Mouse (Mus musculus): ENCODE results near the gene Hps4. TPM values are rescaled to one million over a fixed set of nuclear protein-coding genes. Genes with fewer than 3 reads are reported as not detected.

The Hps4 gene
- polyA plus RNA-seq, 1 experiment from 2014 or later = 43.5 TPM

GRCm38 (mm10) chr5:112325546-112326445, 17.1 kb upstream of the Hps4 start, which contains the start of gene Tfip11:
Tfip11 (plus strand) TSS chr5:112326358.
- ATAC-seq = peak; percentile 94
- WGBS = 10% methylated on average over 48 of the region's 48 CpGs
- peak within 1 kb of the TSS; percentile 89 for H3K4me2 ChIP-seq (replicated peaks)
- peaks cover 26% of the 10 kb centered on the region for H3K4me1 ChIP-seq (replicated peaks)
- H3K27me3 ChIP-seq = peaks cover 4% of the 10 kb centered on the region; the same call in 1 of the 2 replicates
- H3K27ac ChIP-seq = peak within 1 kb of the TSS; percentile 88
- H3K4me3 ChIP-seq (replicated peaks) = peak within 1 kb of the TSS; percentile 97
- H3K9me3 ChIP-seq = no peaks in the 10 kb centered on the region
- H3K9ac ChIP-seq (replicated peaks) = peak within 1 kb of the TSS; percentile 85
- peaks cover 33% of the 10 kb centered on the region for H3K36me3 ChIP-seq

- Histone ChIP-seq H3K4me3 (replicated peaks) (peak overlapping the region; percentile 97), H3K9ac (replicated peaks) (peak overlapping the region; percentile 85), H3K4me2 (replicated peaks) (peak overlapping the region; percentile 89), H3K9me3 (no peaks in the 10 kb centered on the region), H3K36me3 (peaks cover 40% of the 10 kb centered on the region), H3K27me3 (peaks cover 4% of the 10 kb centered on the region; the same call in 1 of the 2 replicates), H3K27ac (0 out of 2 replicates have a peak overlapping the region, but pooled peaks have one; percentile 15), H3K4me1 (replicated peaks) (peaks cover 26% of the 10 kb centered on the region)
- ATAC-seq = peak; percentile 85
- 2% methylated on average over 32 of the region's 33 CpGs for WGBS
Observed at GRCm38 (mm10) chr5:112326446-112327009, 16.4 kb upstream of the Hps4 start.

DNA sequence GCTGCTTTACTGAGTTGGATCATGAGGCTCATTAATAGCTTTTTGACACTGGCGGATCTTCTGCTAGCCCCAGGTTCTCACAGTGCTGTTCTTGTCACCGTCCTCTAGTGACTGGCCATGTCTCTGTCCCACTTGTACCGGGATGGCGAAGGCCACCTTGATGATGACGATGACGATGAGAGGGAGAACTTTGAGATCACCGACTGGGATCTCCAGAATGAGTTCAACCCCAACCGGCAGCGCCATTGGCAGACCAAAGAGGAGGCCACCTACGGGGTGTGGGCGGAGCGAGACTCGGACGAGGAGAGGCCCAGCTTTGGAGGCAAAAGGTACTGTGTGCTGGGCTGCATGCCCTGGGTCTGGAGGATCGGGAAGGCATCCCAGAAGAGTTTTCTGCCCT, 15.0 kb upstream of the Hps4 start:
- Histone ChIP-seq H3K9me3 (no peaks in the 10 kb centered on the region), H3K4me3 (replicated peaks) (peak overlapping the region; percentile 97; the same call in 1 of the 2 replicates), H3K4me1 (replicated peaks) (peaks cover 26% of the 10 kb centered on the region), H3K4me2 (replicated peaks) (no peak overlapping the region), H3K27me3 (peaks cover 4% of the 10 kb centered on the region; the same call in 1 of the 2 replicates), H3K9ac (replicated peaks) (no peak overlapping the region), H3K27ac (no peak overlapping the region), H3K36me3 (peaks cover 54% of the 10 kb centered on the region)
- ATAC-seq = no peak
- WGBS = 95% methylated on average over 15 of the region's 15 CpGs

GRCm38 (mm10) chr5:112329805-112330564, 12.9 kb upstream of the Hps4 start:
- H3K4me2 ChIP-seq (replicated peaks) = no peak overlapping the region
- H3K9ac ChIP-seq (replicated peaks) = no peak overlapping the region
- 94% methylated on average over 14 of the region's 14 CpGs for WGBS
- H3K27ac ChIP-seq = no peak overlapping the region
- H3K27me3 ChIP-seq = no peaks in the 10 kb centered on the region
- H3K4me1 ChIP-seq (replicated peaks) = peaks cover 25% of the 10 kb centered on the region
- no peak overlapping the region for H3K4me3 ChIP-seq (replicated peaks)
- no peak for ATAC-seq
- H3K9me3 ChIP-seq = no peaks in the 10 kb centered on the region
- H3K36me3 ChIP-seq = peaks cover 75% of the 10 kb centered on the region

DNA sequence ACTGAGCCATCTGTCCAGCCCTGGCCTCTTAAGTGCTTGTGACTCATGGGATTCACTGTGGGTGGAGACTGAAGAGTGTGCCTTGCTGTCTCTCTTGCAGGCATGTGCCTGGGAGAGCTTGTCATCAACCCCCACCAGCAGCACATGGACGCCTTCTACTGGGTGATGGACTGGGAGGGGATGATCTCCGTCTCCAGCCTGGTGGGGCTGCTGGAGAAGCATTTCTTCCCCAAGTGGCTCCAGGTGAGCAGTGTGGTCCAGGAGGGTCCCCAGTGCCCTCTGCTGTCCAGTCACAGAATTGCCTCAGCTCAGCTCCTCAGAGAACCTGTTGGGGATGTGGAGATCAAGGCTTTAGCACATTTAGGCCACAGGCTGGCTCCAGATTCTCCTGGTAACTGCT, 7.4 kb upstream of the Hps4 start:
- H3K27me3 ChIP-seq = no peaks in the 10 kb centered on the region
- peak; percentile 34 for ATAC-seq
- WGBS = 28% methylated on average over 2 of the region's 2 CpGs
- no peaks in the 10 kb centered on the region for H3K4me1 ChIP-seq (replicated peaks)
- no peak overlapping the region for H3K27ac ChIP-seq
- H3K9me3 ChIP-seq = no peaks in the 10 kb centered on the region
- H3K4me3 ChIP-seq (replicated peaks) = no peak overlapping the region
- H3K36me3 ChIP-seq = peaks cover 95% of the 10 kb centered on the region
- H3K9ac ChIP-seq (replicated peaks) = no peak overlapping the region
- no peak overlapping the region for H3K4me2 ChIP-seq (replicated peaks)

- Histone ChIP-seq H3K9me3 (no peaks in the 10 kb centered on the region), H3K9ac (replicated peaks) (no peak overlapping the region), H3K4me1 (replicated peaks) (peaks cover 5% of the 10 kb centered on the region), H3K27ac (no peak overlapping the region), H3K4me2 (replicated peaks) (no peak overlapping the region), H3K27me3 (no peaks in the 10 kb centered on the region), H3K4me3 (replicated peaks) (no peak overlapping the region), H3K36me3 (peaks cover 80% of the 10 kb centered on the region)
- no peak for ATAC-seq
- 94% methylated on average over 22 of the region's 22 CpGs for WGBS
Observed at GRCm38 (mm10) chr5:112337004-112337403, 5.9 kb upstream of the Hps4 start.

- H3K36me3 ChIP-seq = peaks cover 57% of the 10 kb centered on the region
Observed at GRCm38 (mm10) chr5:112339215-112339614, 3.7 kb upstream of the Hps4 start.

DNA sequence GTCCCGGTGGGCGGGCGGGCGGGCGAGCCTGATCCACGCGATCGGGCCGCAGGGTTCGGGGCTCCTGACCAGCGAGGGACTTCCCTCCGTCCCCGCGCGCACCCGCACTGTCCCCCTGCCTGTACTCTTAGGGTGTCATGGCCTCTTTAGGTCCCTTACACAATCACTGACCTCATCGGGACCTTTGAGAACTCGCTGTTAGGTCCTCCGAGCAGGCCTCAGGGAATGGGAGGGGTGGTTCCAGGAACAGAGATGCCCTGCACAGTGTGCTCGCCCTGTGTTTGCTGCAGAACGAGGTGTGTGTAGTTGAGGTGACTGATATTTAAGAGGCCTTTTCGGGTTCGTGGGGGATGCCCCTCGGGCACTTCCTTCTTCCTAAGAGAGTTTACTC, 317 bp downstream of the Hps4 start:
- Histone ChIP-seq H3K4me2 (replicated peaks) (peak overlapping the region; percentile 84), H3K27me3 (no peaks in the 10 kb centered on the region), H3K4me1 (replicated peaks) (peaks cover 43% of the 10 kb centered on the region), H3K36me3 (peaks cover 35% of the 10 kb centered on the region), H3K9me3 (no peaks in the 10 kb centered on the region), H3K27ac (peak overlapping the region; percentile 55), H3K9ac (replicated peaks) (peak overlapping the region; percentile 89), H3K4me3 (replicated peaks) (peak overlapping the region; percentile 85)
- WGBS = under 1% methylated on average over 19 of the region's 24 CpGs
- ATAC-seq = peak; percentile 86

More at GRCm38 (mm10) chr5:112339215-112339614, 3.7 kb upstream of the Hps4 start:
- ATAC-seq = no peak
- no peak overlapping the region for H3K4me3 ChIP-seq (replicated peaks)
- H3K27ac ChIP-seq = no peak overlapping the region
- H3K4me2 ChIP-seq (replicated peaks) = no peak overlapping the region
- H3K4me1 ChIP-seq (replicated peaks) = peaks cover 21% of the 10 kb centered on the region
- no peaks in the 10 kb centered on the region for H3K27me3 ChIP-seq
- no peak overlapping the region for H3K9ac ChIP-seq (replicated peaks)
- WGBS = 63% methylated on average over 7 of the region's 7 CpGs
- H3K9me3 ChIP-seq = no peaks in the 10 kb centered on the region

DNA sequence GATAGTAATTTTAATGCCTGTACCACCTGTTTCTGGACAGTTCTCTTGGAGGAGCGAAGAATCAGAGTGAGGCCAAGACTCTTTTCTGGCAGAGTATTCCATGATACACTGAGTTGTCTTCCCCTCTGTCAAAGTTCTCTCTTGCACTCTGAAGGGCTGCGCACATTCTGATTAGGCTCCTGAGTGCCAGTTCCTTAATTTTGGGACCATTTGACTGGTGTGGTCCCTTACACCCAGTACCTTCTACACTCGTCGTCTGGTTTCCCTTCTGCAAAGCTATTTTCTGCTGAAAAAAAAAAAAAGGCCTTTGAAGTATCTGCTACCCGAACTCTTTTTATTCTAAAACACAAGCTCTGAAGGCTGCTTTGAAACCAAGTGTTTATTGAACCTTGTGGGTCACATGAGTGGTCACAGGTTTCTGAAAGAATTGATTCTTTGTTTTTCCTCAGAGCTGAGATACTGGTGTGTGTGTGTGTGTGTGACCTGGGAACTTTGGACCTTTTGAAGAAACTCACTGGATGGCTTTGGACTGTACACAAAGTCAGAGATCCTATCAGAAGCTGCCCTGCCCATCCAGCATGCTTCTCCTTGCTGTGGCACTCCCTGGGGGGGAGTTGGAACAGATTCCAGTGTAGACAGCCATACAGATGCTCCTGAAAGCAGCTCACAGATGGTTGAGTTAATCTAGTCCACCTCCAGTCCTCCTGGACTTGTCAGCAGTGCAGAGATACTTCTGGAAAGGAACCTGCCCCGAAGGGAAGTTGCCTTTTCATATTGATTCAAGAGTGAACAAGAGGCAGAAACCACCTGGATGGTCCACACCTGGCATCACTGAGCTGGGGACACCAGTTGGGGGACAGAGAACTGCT, 1.4 kb downstream of the Hps4 start:
- Histone ChIP-seq H3K36me3 (peaks cover 36% of the 10 kb centered on the region), H3K9me3 (no peaks in the 10 kb centered on the region), H3K27ac (no peak overlapping the region), H3K4me2 (replicated peaks) (no peak overlapping the region), H3K9ac (replicated peaks) (peak overlapping the region; percentile 36; the same call in 1 of the 2 replicates), H3K4me1 (replicated peaks) (peaks cover 43% of the 10 kb centered on the region), H3K4me3 (replicated peaks) (no peak overlapping the region), H3K27me3 (no peaks in the 10 kb centered on the region)
- ATAC-seq = no peak
- WGBS = 81% methylated on average over 6 of the region's 6 CpGs

GRCm38 (mm10) chr5:112346211-112346965, 3.5 kb downstream of the Hps4 start:
- 89% methylated on average over 16 of the region's 16 CpGs for WGBS
- no peak overlapping the region for H3K4me3 ChIP-seq (replicated peaks)
- H3K27ac ChIP-seq = no peak overlapping the region
- H3K4me1 ChIP-seq (replicated peaks) = peaks cover 43% of the 10 kb centered on the region
- H3K27me3 ChIP-seq = no peaks in the 10 kb centered on the region
- peaks cover 47% of the 10 kb centered on the region for H3K36me3 ChIP-seq
- no peak for ATAC-seq
- no peaks in the 10 kb centered on the region for H3K9me3 ChIP-seq
- peak overlapping the region; percentile 51 for H3K9ac ChIP-seq (replicated peaks)
- no peak overlapping the region; the same call in 1 of the 2 replicates for H3K4me2 ChIP-seq (replicated peaks)

Data from midbrain, embryonic 13.5 days (tissue).